Mouse (Mus musculus): ENCODE results near the gene Abhd17a.

- TF ChIP-seq CTCF (IDR thresholded peaks at IDR 0.05; ENCODE audit: borderline replicate concordance, insufficient read depth, low read depth, low read length) (no peak), POLR2A (IDR thresholded peaks at IDR 0.05; ENCODE audit: borderline replicate concordance, insufficient read depth, low read length) (no peak)
Measured at GRCm38 (mm10) chr10:80618181-80618580, 28.0 kb upstream of the Abhd17a start.

Data from cerebellum, adult 2 months (tissue).